Mouse (Mus musculus) hindbrain, postnatal 0 days (tissue): Measurements from ENCODE around the gene Ptprg. TPM values are rescaled to one million over a fixed set of nuclear protein-coding genes. Genes with fewer than 3 reads are reported as not detected.
A peak's percentile ranks its signal among the peaks of the same experiment; 100 is the strongest.

ENCODE experiments used
- ATAC-seq: fragments of 200-750 bp; cut with Nextera tagmentation; 2 replicates; pipeline ENCODE4 v1.8.0; 2017; ENCODE audit warnings: mild to moderate bottlenecking, moderate TSS enrichment, moderate library complexity
- DNase-seq: peaks from one replicate; pipeline ENCODE4 v3.0.0-alpha.2; 2015; ENCODE audit warnings: low spot score
- H3K27ac ChIP-seq: fragments of 300-500 bp; sonication (generic); 2 replicates; pipeline ENCODE4 v1.5.1; 2014; ENCODE audit warnings: mild to moderate bottlenecking
- H3K27me3 ChIP-seq: fragments of 300-500 bp; sonication (generic); 2 replicates; pipeline ENCODE4 v1.6.1; 2014; ENCODE audit warnings: low read length, mixed read lengths; ENCODE audit not compliant: insufficient read depth
- H3K36me3 ChIP-seq: fragments of 300-500 bp; sonication (generic); 2 replicates; pipeline ENCODE4 v1.6.1; 2014; ENCODE audit warnings: low read length, mixed read lengths; ENCODE audit not compliant: insufficient read depth
- H3K4me1 ChIP-seq: fragments of 300-500 bp; sonication (generic); 2 replicates; pipeline ENCODE4 v1.6.1; 2014; ENCODE audit warnings: antibody characterized with exemption, low read length, mixed read lengths; ENCODE audit not compliant: insufficient read depth
- H3K4me2 ChIP-seq: fragments of 300-500 bp; sonication (generic); 2 replicates; pipeline ENCODE4 v1.6.1; 2014; ENCODE audit warnings: low read depth, mild to moderate bottlenecking, low read length, moderate library complexity, mixed read lengths
- H3K4me3 ChIP-seq: fragments of 300-500 bp; sonication (generic); 2 replicates; pipeline ENCODE4 v1.5.1; 2014; ENCODE audit warnings: low read length
- H3K9ac ChIP-seq: fragments of 300-500 bp; sonication (generic); replicated peaks from 2 replicates; pipeline ENCODE4 v1.6.1; 2014; ENCODE audit warnings: mild to moderate bottlenecking, low read length, moderate library complexity, mixed read lengths
- H3K9me3 ChIP-seq: fragments of 300-500 bp; sonication (generic); 2 replicates; pipeline ENCODE4 v1.6.1; 2016; ENCODE audit warnings: low read length, mixed read lengths
- CTCF ChIP-seq: IDR thresholded peaks from 2 replicates; pipeline ENCODE4 v1.5.1; 2016; ENCODE audit warnings: antibody characterized with exemption, control low read depth, low read depth
- WGBS: fragments of 180-500 bp; shearing (Covaris S2); extraction: QIAGEN DNeasy Blood & Tissue Kit; methylation state at CpG from one replicate; pipeline ENCODE4 v1.1.7; 2014; 5-methylcytosine and 5-hydroxymethylcytosine counted together
- polyA plus RNA-seq: library from polyadenylated mRNA; unstranded; fragments of >200 nt; fragmentation: Nextera tagmentation; extraction: Ambion mirVana; gene quantifications from 2 replicates; pipeline ENCODE4 v1.2.1, GENCODE M21; 2015
- total RNA-seq: library from RNA; depleted of rRNA; stranded (reverse); fragments of >200 nt; gene quantifications from 2 replicates; pipeline ENCODE4 v1.2.3, GENCODE M21; 2014

Gene Ptprg
- total and polyA plus RNA-seq, 2 experiments from 2014 or later = 33.0 to 101 TPM

DNA sequence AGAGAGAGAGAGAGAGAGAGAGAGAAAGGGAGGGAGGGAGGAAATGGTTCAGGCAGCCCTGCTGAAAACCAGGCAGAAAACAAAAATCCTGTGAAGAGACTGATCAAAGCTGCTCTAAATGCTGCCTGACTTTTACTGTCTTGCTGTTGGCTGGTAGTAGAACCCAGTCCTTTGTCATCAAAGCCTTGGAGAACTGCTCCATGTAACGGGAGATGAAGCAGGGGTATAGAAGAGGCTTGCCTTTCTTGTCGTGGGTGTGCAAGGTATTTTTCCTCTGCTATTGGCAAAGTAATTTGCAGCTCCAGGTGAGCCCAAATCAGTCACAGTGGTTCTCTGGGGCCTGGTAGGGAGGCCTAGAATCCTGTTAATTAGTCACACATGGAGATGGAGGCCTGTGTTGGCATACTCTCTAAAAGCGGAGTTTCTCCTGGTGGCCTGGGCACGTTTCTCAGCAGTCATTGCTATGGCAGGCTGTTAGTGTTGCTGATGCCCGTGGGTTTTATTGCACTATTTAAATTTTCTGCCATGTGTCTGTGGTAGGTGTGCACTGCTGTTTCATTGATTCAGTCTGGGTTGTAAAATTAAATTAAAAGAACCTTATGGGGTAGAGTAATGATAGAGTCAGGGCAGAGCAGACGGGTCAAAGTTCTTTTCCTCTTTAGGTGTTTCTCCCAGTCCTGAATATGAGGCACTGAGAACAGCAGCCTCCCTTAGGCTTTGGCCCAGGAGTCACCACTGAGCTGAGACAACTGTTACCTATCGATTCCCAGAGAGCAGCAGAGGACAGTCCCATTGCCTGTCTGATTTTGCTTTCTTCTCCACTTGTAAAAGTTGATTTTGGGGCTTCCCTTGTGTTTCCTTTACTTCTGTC is 269.7 kb downstream of the Ptprg start:
- TF ChIP-seq CTCF = no peak
- Histone ChIP-seq H3K27ac (peak overlapping the region; percentile 15; the same call in 1 of the 2 replicates), H3K27me3 (no peaks in the 10 kb centered on the region), H3K4me1 (peaks cover 6% of the 10 kb centered on the region; the same call in 1 of the 2 replicates), H3K4me2 (no peak overlapping the region), H3K4me3 (no peak overlapping the region), H3K9ac (no peak overlapping the region), H3K36me3 (no peaks in the 10 kb centered on the region), H3K9me3 (no peaks in the 10 kb centered on the region)
- ATAC-seq = peak; percentile 3; the same call in 1 of the 2 replicates
- 41% methylated on average over 7 of the region's 7 CpGs for WGBS
- peak; percentile 21 for DNase-seq

DNA sequence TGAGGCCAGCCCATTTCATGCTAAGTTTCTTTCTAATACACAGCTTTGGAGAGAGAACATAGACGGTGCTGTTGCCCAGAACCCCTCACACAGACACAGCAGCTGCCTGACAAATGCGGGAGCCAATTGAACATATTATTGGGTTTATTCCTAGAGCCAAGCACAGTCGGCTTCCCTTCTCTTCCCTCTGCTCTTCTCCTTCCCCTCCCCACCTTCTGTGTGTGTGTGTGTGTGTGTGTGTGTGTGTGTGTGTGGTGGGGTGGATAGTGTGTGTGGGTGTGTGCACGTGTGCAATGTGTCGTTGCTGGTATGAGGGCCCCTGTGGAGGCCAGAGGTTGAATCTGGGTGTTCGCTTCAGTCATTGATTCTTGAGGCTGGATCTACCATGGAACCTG is 270.4 kb downstream of the Ptprg start:
- Histone ChIP-seq H3K9me3 (no peaks in the 10 kb centered on the region), H3K4me3 (no peak overlapping the region), H3K27ac (peak overlapping the region; percentile 15; the same call in 1 of the 2 replicates), H3K4me1 (peaks cover 6% of the 10 kb centered on the region; the same call in 1 of the 2 replicates), H3K36me3 (no peaks in the 10 kb centered on the region), H3K4me2 (no peak overlapping the region), H3K27me3 (no peaks in the 10 kb centered on the region), H3K9ac (no peak overlapping the region)
- peak; percentile 39; the same call in 1 of the 2 replicates for ATAC-seq
- 54% methylated on average over 6 of the region's 6 CpGs for WGBS
- no peak for TF ChIP-seq CTCF
- peak; percentile 24 for DNase-seq

DNA sequence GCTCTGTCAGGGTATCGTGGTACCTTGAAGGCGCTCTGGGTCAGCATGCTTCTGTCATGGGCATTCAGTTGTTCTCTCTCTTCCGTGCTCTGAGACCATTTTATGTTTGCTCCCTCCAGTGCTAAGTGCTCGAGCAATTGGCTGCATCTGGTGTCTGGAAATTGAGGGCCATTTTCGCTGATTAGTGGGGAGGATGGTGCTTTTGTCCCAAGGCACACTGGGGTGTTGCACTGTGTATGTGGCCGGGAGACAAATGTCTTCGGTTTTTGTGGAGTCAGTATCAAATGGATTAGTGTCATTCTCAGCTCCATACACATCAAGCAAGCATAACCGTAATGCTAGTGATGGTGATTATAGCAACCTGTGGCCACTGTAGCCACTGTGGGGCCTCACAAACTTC is 271.6 kb downstream of the Ptprg start:
- H3K27ac ChIP-seq = no peak overlapping the region
- WGBS = 67% methylated on average over 8 of the region's 8 CpGs
- no peaks in the 10 kb centered on the region for H3K36me3 ChIP-seq
- DNase-seq = no peak
- H3K4me3 ChIP-seq = no peak overlapping the region
- no peak for TF ChIP-seq CTCF
- H3K4me2 ChIP-seq = no peak overlapping the region
- H3K9ac ChIP-seq = no peak overlapping the region
- H3K4me1 ChIP-seq = peaks cover 6% of the 10 kb centered on the region; the same call in 1 of the 2 replicates
- no peaks in the 10 kb centered on the region for H3K9me3 ChIP-seq
- no peaks in the 10 kb centered on the region for H3K27me3 ChIP-seq
- ATAC-seq = no peak

DNA sequence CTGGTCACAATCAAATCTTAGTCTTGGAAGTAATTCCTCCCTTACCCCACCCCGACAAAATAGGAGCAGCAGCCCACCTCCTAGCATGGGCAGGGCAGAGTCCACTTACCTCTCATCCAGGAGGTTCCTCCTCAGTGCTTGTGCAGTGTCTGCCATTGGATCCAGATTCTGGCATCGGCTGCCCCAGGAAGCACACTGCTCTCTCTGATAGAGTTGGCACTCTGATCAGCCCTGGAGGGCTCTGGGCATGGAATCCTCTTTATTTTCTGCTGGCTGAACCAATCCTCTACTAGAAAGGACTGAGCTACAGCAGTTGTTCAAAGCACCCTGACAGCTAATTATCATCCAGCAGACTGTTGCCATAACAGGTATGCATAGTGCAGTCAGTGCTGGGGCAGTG is 272.2 kb downstream of the Ptprg start:
- TF ChIP-seq CTCF = no peak
- Histone ChIP-seq H3K4me1 (peaks cover 6% of the 10 kb centered on the region; the same call in 1 of the 2 replicates), H3K4me2 (no peak overlapping the region), H3K9me3 (no peaks in the 10 kb centered on the region), H3K9ac (no peak overlapping the region), H3K27me3 (no peaks in the 10 kb centered on the region), H3K4me3 (no peak overlapping the region), H3K36me3 (no peaks in the 10 kb centered on the region), H3K27ac (no peak overlapping the region)
- DNase-seq (peak; percentile 30), ATAC-seq (peak; percentile 60)
- 76% methylated on average over 2 of the region's 2 CpGs for WGBS

DNA sequence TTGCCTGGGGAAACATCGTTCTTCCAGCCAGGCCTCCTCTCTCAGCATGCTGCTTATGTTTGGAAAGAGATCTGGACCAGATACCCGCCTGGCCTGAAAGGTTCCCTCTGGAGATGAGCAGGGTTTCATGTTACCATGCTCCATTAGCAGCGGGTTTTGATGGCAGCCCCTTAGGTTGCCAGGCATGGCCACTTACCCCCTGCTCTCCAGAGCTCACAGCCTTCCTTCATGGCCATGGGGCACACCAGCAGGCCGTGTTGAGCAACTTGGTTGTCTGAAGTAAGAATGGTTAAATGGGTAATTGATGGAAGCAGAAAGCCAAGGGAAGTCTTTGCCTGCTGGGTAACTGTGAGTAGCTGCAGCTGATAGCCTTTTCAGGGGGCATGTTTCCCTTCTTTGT is 274.8 kb downstream of the Ptprg start:
- ATAC-seq = no peak
- H3K9ac ChIP-seq = no peak overlapping the region
- WGBS = 46% methylated on average over 4 of the region's 4 CpGs
- H3K4me2 ChIP-seq = no peak overlapping the region
- no peaks in the 10 kb centered on the region for H3K36me3 ChIP-seq
- no peaks in the 10 kb centered on the region for H3K9me3 ChIP-seq
- no peak for DNase-seq
- no peak overlapping the region for H3K27ac ChIP-seq
- no peak overlapping the region for H3K4me3 ChIP-seq
- H3K27me3 ChIP-seq = no peaks in the 10 kb centered on the region
- TF ChIP-seq CTCF = no peak
- peaks cover 6% of the 10 kb centered on the region; the same call in 1 of the 2 replicates for H3K4me1 ChIP-seq

DNA sequence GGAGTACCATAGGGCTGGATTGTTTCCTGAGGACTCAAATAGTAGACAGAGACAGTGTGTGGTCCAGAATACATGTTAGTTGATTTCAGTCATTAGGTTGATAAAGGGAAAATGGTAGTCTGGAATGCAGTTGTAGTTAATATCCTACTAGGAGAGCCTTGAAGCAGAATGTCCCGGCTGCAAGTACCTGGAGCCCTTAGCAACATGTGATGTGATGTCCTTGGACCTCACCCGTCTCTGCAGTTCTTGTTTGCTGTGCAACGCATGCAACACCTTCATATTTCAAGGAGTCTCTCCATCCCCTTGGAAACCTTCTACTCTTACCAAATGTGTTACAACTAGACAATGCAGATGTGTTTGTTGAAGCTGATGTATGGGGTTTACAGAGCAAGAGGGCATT is 280.3 kb downstream of the Ptprg start:
- ATAC-seq (no peak), DNase-seq (no peak)
- no peak for TF ChIP-seq CTCF
- no peak overlapping the region for H3K4me3 ChIP-seq
- no peaks in the 10 kb centered on the region for H3K27me3 ChIP-seq
- no peaks in the 10 kb centered on the region for H3K36me3 ChIP-seq
- H3K4me1 ChIP-seq = no peaks in the 10 kb centered on the region
- no peak overlapping the region for H3K9ac ChIP-seq
- no peaks in the 10 kb centered on the region for H3K9me3 ChIP-seq
- 88% methylated on average over 3 of the region's 3 CpGs for WGBS
- H3K4me2 ChIP-seq = no peak overlapping the region
- H3K27ac ChIP-seq = no peak overlapping the region
